Mouse (Mus musculus): ENCODE measurements at regions not wholly inside any gene's neighbourhood (a gene's known extent, or its start where the extent isn't known, plus 50 kb on each side); places are given as distances from the start of the nearest gene placed in this dataset.
A peak's percentile ranks its signal among the peaks of the same experiment; 100 is the strongest.

DNA sequence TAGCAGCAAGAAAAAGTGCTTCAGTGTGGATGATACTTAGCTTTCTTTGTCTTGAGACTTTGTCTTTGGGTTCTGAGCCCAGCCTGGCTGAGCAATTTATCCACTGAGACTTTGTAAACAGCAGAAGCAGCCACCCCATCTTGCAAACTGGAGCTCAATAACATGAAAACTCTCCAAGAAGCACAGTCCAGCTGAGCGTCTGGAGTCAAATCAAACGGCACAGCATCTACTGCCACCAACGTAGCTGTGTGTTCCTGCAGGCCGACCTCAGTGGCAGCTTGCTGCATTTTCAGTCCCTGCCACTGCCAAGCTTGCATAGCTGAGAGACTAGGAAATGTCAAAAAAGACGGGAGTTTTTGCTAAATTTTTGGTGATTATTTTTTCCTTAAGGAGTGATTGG, 68.8 kb upstream of the Galnt17 start:
- peak in 1 of 2 experiments; percentile 8 for DNase-seq (ENCODE audit: low spot score in 2 of 2)

- DNase-seq (ENCODE audit: low spot score in 2 of 2), result no peak
Measured at GRCm38 (mm10) chr5:131371341-131372134, 63.2 kb upstream of the Galnt17 start.

DNA sequence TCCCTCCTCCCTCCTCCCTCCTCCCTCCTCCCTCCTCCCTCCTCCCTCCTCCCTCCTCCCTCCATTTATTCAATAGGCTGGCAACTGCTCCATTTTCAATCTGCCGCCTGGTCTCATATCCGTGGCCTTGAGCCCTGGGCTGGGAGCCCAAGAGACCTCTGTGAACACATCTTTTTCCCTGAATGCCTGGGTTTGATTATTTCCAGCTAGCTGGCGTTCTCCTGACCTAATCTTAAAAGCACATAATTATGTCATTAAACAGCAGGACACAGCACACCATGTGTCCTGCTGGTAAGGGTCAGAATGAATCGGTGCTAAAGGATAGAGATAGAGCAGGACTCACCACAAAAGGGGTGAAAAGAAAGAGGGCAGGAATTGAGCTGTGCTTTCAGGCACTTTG, 59.2 kb upstream of the Galnt17 start:
- DNase-seq (ENCODE audit: low spot score in 2 of 2), result no peak

DNA sequence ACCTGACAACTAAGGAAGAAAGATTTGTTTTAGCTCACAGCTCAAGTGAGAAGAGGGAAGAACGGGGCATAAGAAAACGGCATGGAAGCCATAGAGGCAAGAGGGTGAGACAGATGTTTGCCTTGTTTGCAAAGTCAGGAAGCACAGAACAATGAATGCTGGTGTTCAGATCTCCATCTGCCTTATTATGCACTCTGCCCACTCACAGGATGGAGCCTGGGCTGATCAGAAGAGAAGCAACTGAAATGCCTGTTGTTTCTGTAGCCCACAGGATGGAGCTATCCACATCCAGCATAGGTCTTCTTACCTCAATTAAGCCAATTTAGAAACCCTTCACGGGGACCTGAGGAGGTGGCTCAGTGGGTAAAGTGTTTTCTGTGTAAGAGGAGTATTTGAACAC, 51.5 kb upstream of the Galnt17 start:
- DNase-seq (ENCODE audit: low spot score in 2 of 2), result peak; percentile 12 to 43
